8 mouse cellular contexts compared by ENCODE assay signal in genomic region chr1:13050140-13050775, GRCm38 (mm10).
A peak's percentile ranks its signal among the peaks of the same experiment; 100 is the strongest.
DNase-seq lines count a peak whose midpoint lies in the region; ATAC-seq lines count a peak whose summit lies in the region.

No protein-coding gene starts in this region.

- H3K4me1 ChIP-seq in forebrain, embryonic 13.5 days, result 0 out of 2 replicates have a peak, but pooled peaks cover 3% of the 10 kb centered on the region
- H3K4me1 ChIP-seq in limb, embryonic 11.5 days (ENCODE audit: control insufficient read depth, insufficient read depth, low read length), result no peaks in the 10 kb centered on the region
- no peaks in the 10 kb centered on the region for H3K4me1 ChIP-seq in stomach, embryonic 16.5 days (ENCODE audit: control insufficient read depth, insufficient read depth, low read length)

- H3K9me3 ChIP-seq in forebrain, embryonic 13.5 days (replicated peaks), result no peaks in the 10 kb centered on the region
- H3K9me3 ChIP-seq in limb, embryonic 11.5 days (ENCODE audit: control insufficient read depth, low read length), result no peaks in the 10 kb centered on the region
- no peaks in the 10 kb centered on the region for H3K9me3 ChIP-seq in stomach, embryonic 16.5 days (replicated peaks; ENCODE audit: control insufficient read depth, low read length)

- ATAC-seq in cerebellum, adult (ENCODE audit: insufficient number of reproducible peaks, low FRiP score, low TSS enrichment), result peak; percentile 56
- 0 out of 2 replicates have a peak, but pooled peaks have one; percentile 33 for ATAC-seq in forebrain, embryonic 13.5 days
- ATAC-seq in inflammation-experienced regulatory T-cells, adult 6 months, result peak; percentile 61
- ATAC-seq in limb, embryonic 11.5 days (ENCODE audit: insufficient number of reproducible peaks, low FRiP score, low TSS enrichment, low read depth), result no peak
- ATAC-seq in stomach, embryonic 16.5 days (ENCODE audit: insufficient read depth, low FRiP score), result no peak

- WGBS in forebrain, embryonic 13.5 days, result 21% methylated on average over 17 of the region's 17 CpGs
- WGBS in limb, embryonic 11.5 days, result 19% methylated on average over 17 of the region's 17 CpGs
- WGBS in stomach, embryonic 16.5 days, result 18% methylated on average over 17 of the region's 17 CpGs

- DNase-seq in layer of hippocampus, adult 11-12 months (ENCODE audit: low spot score), result peak; percentile 26
- no peak for DNase-seq in layer of hippocampus, adult 9-10 months (ENCODE audit: low spot score)
- peak; percentile 69 for DNase-seq in limb, embryonic 11.5 days (ENCODE audit: low spot score)
- DNase-seq in naive thymus-derived CD4-positive, alpha-beta T cell, adult 2 months (ENCODE audit: low read depth), result peak; percentile 64

- no peak overlapping the region for H3K4me3 ChIP-seq in forebrain, embryonic 13.5 days
- no peak overlapping the region for H3K4me3 ChIP-seq in limb, embryonic 11.5 days (ENCODE audit: low read depth, low read length)
- H3K4me3 ChIP-seq in stomach, embryonic 16.5 days (replicated peaks; ENCODE audit: low read length), result no peak overlapping the region; the same call in 1 of the 2 replicates

- peaks cover 13% of the 10 kb centered on the region; the same call in 1 of the 2 replicates for H3K27me3 ChIP-seq in forebrain, embryonic 13.5 days
- H3K27me3 ChIP-seq in limb, embryonic 11.5 days (ENCODE audit: control insufficient read depth, insufficient read depth, low read length), result peaks cover 2% of the 10 kb centered on the region; the same call in 1 of the 2 replicates
- peaks cover 3% of the 10 kb centered on the region; the same call in 1 of the 2 replicates for H3K27me3 ChIP-seq in stomach, embryonic 16.5 days (ENCODE audit: control insufficient read depth, insufficient read depth, low read length)

- no peak overlapping the region for H3K9ac ChIP-seq in forebrain, embryonic 13.5 days
- H3K9ac ChIP-seq in limb, embryonic 11.5 days (ENCODE audit: low read length), result no peak overlapping the region
- no peak overlapping the region for H3K9ac ChIP-seq in stomach, embryonic 16.5 days (ENCODE audit: low read length)

- H3K36me3 ChIP-seq in forebrain, embryonic 13.5 days (ENCODE audit: poor library complexity, severe bottlenecking), result no peaks in the 10 kb centered on the region
- H3K36me3 ChIP-seq in limb, embryonic 11.5 days (ENCODE audit: control insufficient read depth, insufficient read depth, low read length), result no peaks in the 10 kb centered on the region
- no peaks in the 10 kb centered on the region for H3K36me3 ChIP-seq in stomach, embryonic 16.5 days (ENCODE audit: control insufficient read depth, insufficient read depth, low read length)

- H3K27ac ChIP-seq in forebrain, embryonic 13.5 days, result no peak overlapping the region
- no peak overlapping the region for H3K27ac ChIP-seq in limb, embryonic 11.5 days (replicated peaks; ENCODE audit: low read depth, low read length)
- no peak overlapping the region for H3K27ac ChIP-seq in stomach, embryonic 16.5 days (ENCODE audit: low read length)

- peak overlapping the region; percentile 30; the same call in 1 of the 2 replicates for H3K4me2 ChIP-seq in forebrain, embryonic 13.5 days
- no peak overlapping the region for H3K4me2 ChIP-seq in limb, embryonic 11.5 days (ENCODE audit: low read depth, severe bottlenecking)
- H3K4me2 ChIP-seq in stomach, embryonic 16.5 days (ENCODE audit: low read depth, low read length), result peak overlapping the region; percentile 53

Comparison
In these comparisons a context has a peak if more than half of its experiments do, and no peak if none do; other contexts are left out.
1. ATAC-seq: peak in cerebellum, adult (single experiment), forebrain, embryonic 13.5 days (single experiment) and inflammation-experienced regulatory T-cells, adult 6 months (single experiment); none in limb, embryonic 11.5 days (single experiment) and stomach, embryonic 16.5 days (single experiment).